Comparison of ENCODE assay signal across 1 mouse cellular context in genomic region chr17:56080781-56081585, GRCm38 (mm10).
TF ChIP-seq lines count a peak whose summit lies in the region.

No protein-coding gene starts in this region.

TF ChIP-seq in CH12.LX, 34 proteins besides CTCF, POLR2A, EP300 and RAD21 (continued from another document):
- TF ChIP-seq MYC (IDR thresholded peaks at IDR 0.05; ENCODE audit: low read depth, low read length) (no peak), ELF1 (IDR thresholded peaks at IDR 0.05; ENCODE audit: low read depth, low read length) (peak; percentile 93), TCF12 (IDR thresholded peaks at IDR 0.05; ENCODE audit: low read depth, low read length) (no peak), SMC3 (IDR thresholded peaks at IDR 0.05; ENCODE audit: low read depth, low read length) (no peak), USF1 (IDR thresholded peaks at IDR 0.05; ENCODE audit: low read depth, low read length) (no peak), BHLHE40 (IDR thresholded peaks at IDR 0.05; ENCODE audit: low read depth, low read length) (no peak), IRF4 (IDR thresholded peaks at IDR 0.05; ENCODE audit: low read depth, low read length) (no peak), JUND (conservative IDR thresholded peaks at IDR 0.05; ENCODE audit: low read depth, low read length) (no peak), UBTF (IDR thresholded peaks at IDR 0.05; ENCODE audit: low read depth, low read length) (no peak), POLR2AphosphoS2 (IDR thresholded peaks at IDR 0.05; ENCODE audit: low read depth, low read length) (0 out of 2 replicates have a peak, but pooled peaks have one; percentile 24), ZKSCAN1 (IDR thresholded peaks at IDR 0.05; ENCODE audit: borderline replicate concordance, low read depth, low read length) (no peak), ZC3H11A (IDR thresholded peaks at IDR 0.05; ENCODE audit: low read depth, low read length) (no peak), E2F4 (IDR thresholded peaks at IDR 0.05; ENCODE audit: insufficient replicate concordance, low read depth, low read length) (no peak), NELFE (IDR thresholded peaks at IDR 0.05; ENCODE audit: low read depth, low read length) (peak; percentile 55), TBP (conservative IDR thresholded peaks at IDR 0.05; ENCODE audit: low read depth, low read length) (peak; percentile 72; the same call in 1 of the 2 replicates), MAFK (IDR thresholded peaks at IDR 0.05; ENCODE audit: insufficient replicate concordance, low read length) (no peak), MAX (IDR thresholded peaks at IDR 0.05; ENCODE audit: low read length) (no peak), JUN (IDR thresholded peaks at IDR 0.05; ENCODE audit: insufficient read depth, low read depth, low read length) (no peak), HCFC1 (IDR thresholded peaks at IDR 0.05; ENCODE audit: low read depth, low read length) (peak; percentile 81), SIN3A (IDR thresholded peaks at IDR 0.05; ENCODE audit: low read length) (peak; percentile 34; the same call in 1 of the 2 replicates), CHD2 (IDR thresholded peaks at IDR 0.05; ENCODE audit: low read length) (peak; percentile 94), RCOR1 (conservative IDR thresholded peaks at IDR 0.05; ENCODE audit: low read depth, low read length) (no peak), KAT2A (IDR thresholded peaks at IDR 0.05; ENCODE audit: insufficient replicate concordance, low read length) (0 out of 2 replicates have a peak, but pooled peaks have one; percentile 67), NRF1 (IDR thresholded peaks at IDR 0.05; ENCODE audit: low read depth, low read length) (no peak), USF2 (conservative IDR thresholded peaks at IDR 0.05; ENCODE audit: low read depth, low read length) (no peak), MAZ (IDR thresholded peaks at IDR 0.05; ENCODE audit: low read depth, low read length) (no peak), ZMIZ1 (IDR thresholded peaks at IDR 0.05; ENCODE audit: low read depth, low read length) (no peak), MXI1 (IDR thresholded peaks at IDR 0.05; ENCODE audit: low read depth, low read length) (no peak; the same call in 1 of the 2 replicates), CHD1 (IDR thresholded peaks at IDR 0.05; ENCODE audit: low read depth, low read length) (no peak), PAX5 (IDR thresholded peaks at IDR 0.05; ENCODE audit: low read length) (no peak), MEF2A (IDR thresholded peaks at IDR 0.05; ENCODE audit: borderline replicate concordance, low read depth, low read length) (no peak), ETS1 (conservative IDR thresholded peaks at IDR 0.05; ENCODE audit: low read depth, low read length) (no peak)
